9 mouse cellular contexts compared by ENCODE assay signal in the genomic region with DNA sequence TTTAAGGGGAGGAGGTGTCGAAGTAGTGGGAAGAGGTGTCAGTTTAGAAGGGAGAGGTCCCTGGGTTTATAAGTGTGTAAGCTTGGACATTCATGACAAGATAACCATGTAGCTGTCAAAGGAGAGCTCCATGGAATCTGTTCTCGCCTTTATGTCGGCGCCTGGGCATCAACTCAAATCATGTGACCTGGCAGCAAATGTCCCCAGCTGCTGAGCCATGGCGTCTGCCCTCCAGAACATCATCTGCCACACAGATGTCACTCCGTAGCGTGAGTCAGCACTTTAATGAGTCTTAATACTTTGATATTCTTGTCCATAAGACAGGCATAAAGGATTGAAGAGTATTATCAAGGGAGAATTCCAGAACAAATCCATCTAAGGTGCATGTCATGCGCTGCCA. TPM values are rescaled to one million over a fixed set of nuclear protein-coding genes. Genes with fewer than 3 reads are reported as not detected.
DNase-seq lines count a peak whose midpoint lies in the region; ATAC-seq and TF ChIP-seq lines count a peak whose summit lies in the region.
"Had no signal": no experiment of that assay in that cellular context is flagged by ENCODE, and none has a peak within 500 bp of the region (broad histone marks: within the 10 kb centered on the region; RNA-seq: fewer than 3 reads in every experiment).

No protein-coding gene starts in this region.

- no peaks in the 10 kb centered on the region for H3K9me3 ChIP-seq in limb, embryonic 14.5 days (ENCODE audit: control insufficient read depth, low read length)

- no peak for ATAC-seq in limb, embryonic 14.5 days (ENCODE audit: low FRiP score, low read depth)

- no peak for TF ChIP-seq CTCF in brain, embryonic 14.5 days (IDR thresholded peaks at IDR 0.05; ENCODE audit: borderline replicate concordance, extremely low read depth, insufficient read depth, insufficient read length)

- H3K27me3 ChIP-seq in limb, embryonic 14.5 days (ENCODE audit: control insufficient read depth, insufficient read depth, low read length), result peaks cover 42% of the 10 kb centered on the region

- intact Hi-C loops in gastrocnemius, postnatal 36 days (cut with DNase I), result loop anchor here (10.0 kb wide), 1 partner anchor 888 kb away; a partner anchor contains a TSS

- peak; percentile 42 for DNase-seq in gastrocnemius, adult 18-20 months (ENCODE audit: low spot score)
- no peak for DNase-seq in gastrocnemius, postnatal 36 days
- DNase-seq in brain, embryonic 14.5 days (ENCODE audit: low read depth), result peak; percentile 65
- DNase-seq in heart, adult 18-20 months, result peak; percentile 64
- DNase-seq in limb, embryonic 14.5 days (ENCODE audit: low spot score), result peak; percentile 45
- no peak for DNase-seq in urinary bladder, adult 2 months (ENCODE audit: low spot score)
- no peak for DNase-seq in yolk sac, embryonic 10.5 days (ENCODE audit: low spot score)
- no peak for DNase-seq in frontal cortex, postnatal 10 days (ENCODE audit: low spot score in 2 of 2)
- DNase-seq: thymus, postnatal 25 days had no signal

- 0 out of 2 replicates have a peak overlapping the region, but pooled peaks have one; percentile 13 for H3K4me2 ChIP-seq in limb, embryonic 14.5 days (replicated peaks; ENCODE audit: low read depth, low read length, severe bottlenecking)

- TF ChIP-seq POLR2A in brain, embryonic 14.5 days (IDR thresholded peaks at IDR 0.05; ENCODE audit: borderline replicate concordance, extremely low read depth, insufficient read depth, insufficient read length, poor library complexity, severe bottlenecking), result no peak
- no peak for TF ChIP-seq POLR2A in limb, embryonic 14.5 days (IDR thresholded peaks at IDR 0.05; ENCODE audit: borderline replicate concordance, extremely low read depth, insufficient read depth, insufficient read length)

- no peaks in the 10 kb centered on the region for H3K36me3 ChIP-seq in limb, embryonic 14.5 days (ENCODE audit: control insufficient read depth, insufficient read depth, low read length)

- H3K27ac ChIP-seq in limb, embryonic 14.5 days (replicated peaks; ENCODE audit: low read depth, low read length), result no peak overlapping the region

- peaks cover 4% of the 10 kb centered on the region for H3K4me1 ChIP-seq in limb, embryonic 14.5 days (ENCODE audit: control insufficient read depth, insufficient read depth, low read length)

- no peak overlapping the region for H3K9ac ChIP-seq in limb, embryonic 14.5 days (ENCODE audit: low read depth, low read length, severe bottlenecking)

- 31% methylated on average over 8 of the region's 8 CpGs for WGBS in limb, embryonic 14.5 days

- no peak overlapping the region for H3K4me3 ChIP-seq in limb, embryonic 14.5 days (replicated peaks; ENCODE audit: low read length)

RNA-seq across cellular contexts. Expression of a gene that starts 50.8 kb away (rescaled TPM):
- 10 to 100 TPM; 42.4 to 46.5 TPM for total RNA-seq in gastrocnemius, adult 18-20 months (2021)
- 10 to 100 TPM; 40.7 to 41.0 TPM for total RNA-seq in gastrocnemius, postnatal 36 days (2021)
- 79.8 and 85.4 TPM in 2 replicates for polyA plus RNA-seq in brain, embryonic 14.5 days (2012; rRNA removed)
- total RNA-seq in heart, adult 18-20 months (2021), result 10 to 100 TPM; 47.1 to 49.1 TPM
- polyA plus RNA-seq in limb, embryonic 14.5 days (2012; rRNA removed), result 102 and 106 TPM in 2 replicates
- polyA plus RNA-seq in limb, embryonic 14.5 days (2014; fragmentation: Nextera tagmentation; extraction: Ambion mirVana), result 130 and 134 TPM in 2 replicates
- polyA plus RNA-seq in urinary bladder, adult 2 months (2012; rRNA removed), result 59.3 and 67.8 TPM in 2 replicates

RNA-seq across cellular contexts. Expression of a gene that starts 51.7 kb away (rescaled TPM):
- 1 to 10 TPM; 5.6 to 6.3 TPM for total RNA-seq in gastrocnemius, adult 18-20 months (2021)
- 1 to 10 TPM; 5.3 to 6.5 TPM for total RNA-seq in gastrocnemius, postnatal 36 days (2021)
- polyA plus RNA-seq in brain, embryonic 14.5 days (2012; rRNA removed), result 28.7 and 34.5 TPM in 2 replicates
- 10 to 100 TPM; 10.4 to 11.1 TPM for total RNA-seq in heart, adult 18-20 months (2021)
- polyA plus RNA-seq in limb, embryonic 14.5 days (2012; rRNA removed), result 25.7 and 29.0 TPM in 2 replicates
- 8.7 and 9.9 TPM in 2 replicates for polyA plus RNA-seq in limb, embryonic 14.5 days (2014; fragmentation: Nextera tagmentation; extraction: Ambion mirVana)
- 13.9 and 15.5 TPM in 2 replicates for polyA plus RNA-seq in urinary bladder, adult 2 months (2012; rRNA removed)

Comparison
In these comparisons a context has a peak if more than half of its experiments do, and no peak if none do; other contexts are left out.
1. DNase-seq: peak in gastrocnemius, adult 18-20 months (single experiment), brain, embryonic 14.5 days (single experiment), heart, adult 18-20 months (2 of 2) and limb, embryonic 14.5 days (single experiment); none in gastrocnemius, postnatal 36 days (0 of 2), urinary bladder, adult 2 months (single experiment), yolk sac, embryonic 10.5 days (single experiment) and frontal cortex, postnatal 10 days (0 of 2).